Mouse (Mus musculus) neural tube, embryonic 14.5 days (tissue): ENCODE measurements around the gene Clta. TPM values are rescaled to one million over a fixed set of nuclear protein-coding genes. Genes with fewer than 3 reads are reported as not detected.
A peak's percentile ranks its signal among the peaks of the same experiment; 100 is the strongest.

Experiments
- ATAC-seq: fragments of 200-750 bp; cut with Nextera tagmentation; 2 replicates; pipeline ENCODE4 v1.8.0; 2017; ENCODE audit warnings: low read depth, mild to moderate bottlenecking, moderate TSS enrichment, moderate library complexity
- H3K27ac ChIP-seq: fragments of 300-500 bp; sonication (generic); 2 replicates; pipeline ENCODE4 v1.5.1; 2014; ENCODE audit warnings: low read depth, mild to moderate bottlenecking, control low read depth, low read length, moderate library complexity, mixed read lengths
- H3K27me3 ChIP-seq: fragments of 300-500 bp; sonication (generic); 2 replicates; pipeline ENCODE4 v1.6.1; 2014; ENCODE audit warnings: low read length; ENCODE audit not compliant: control insufficient read depth, insufficient read depth
- H3K36me3 ChIP-seq: fragments of 300-500 bp; sonication (generic); 2 replicates; pipeline ENCODE4 v1.6.1; 2014; ENCODE audit warnings: low read length, mixed read lengths; ENCODE audit not compliant: control insufficient read depth, insufficient read depth
- H3K4me1 ChIP-seq: fragments of 300-500 bp; sonication (generic); 2 replicates; pipeline ENCODE4 v1.6.1; 2014; ENCODE audit warnings: low read length; ENCODE audit not compliant: control insufficient read depth, insufficient read depth
- H3K4me2 ChIP-seq: fragments of 300-500 bp; sonication (generic); 2 replicates; pipeline ENCODE4 v1.6.1; 2014; ENCODE audit warnings: mild to moderate bottlenecking, low read depth, low read length, control low read depth
- H3K4me3 ChIP-seq: fragments of 300-500 bp; sonication (generic); 2 replicates; pipeline ENCODE4 v1.5.1; 2014; ENCODE audit warnings: low read depth, low read length, control low read depth, mixed read lengths
- H3K9ac ChIP-seq: fragments of 300-500 bp; sonication (generic); replicated peaks from 2 replicates; pipeline ENCODE4 v1.6.1; 2014; ENCODE audit warnings: low read depth, mild to moderate bottlenecking, control low read depth, low read length, mixed read lengths
- H3K9me3 ChIP-seq: fragments of 300-500 bp; sonication (generic); 2 replicates; pipeline ENCODE4 v1.6.1; 2016; ENCODE audit warnings: low read length; ENCODE audit not compliant: control insufficient read depth
- WGBS: fragments of 180-500 bp; shearing (Covaris S2); extraction: QIAGEN DNeasy Blood & Tissue Kit; methylation state at CpG from one replicate; pipeline ENCODE4 v1.1.7; 2014; 5-methylcytosine and 5-hydroxymethylcytosine counted together
- polyA plus RNA-seq: library from polyadenylated mRNA; unstranded; fragments of >200 nt; fragmentation: Nextera tagmentation; extraction: Ambion mirVana; gene quantifications from 2 replicates; pipeline ENCODE4 v1.2.1, GENCODE M21; 2014

Clta gene
- polyA plus RNA-seq, 1 experiment from 2014 or later, result 349 TPM

- no peaks in the 10 kb centered on the region for H3K27me3 ChIP-seq
- 31% methylated on average over 11 of the region's 11 CpGs for WGBS
- peaks cover 17% of the 10 kb centered on the region for H3K4me1 ChIP-seq
- H3K27ac ChIP-seq, result no peak overlapping the region
- H3K9ac ChIP-seq, result peak overlapping the region; percentile 93
- H3K9me3 ChIP-seq, result no peaks in the 10 kb centered on the region
- no peaks in the 10 kb centered on the region for H3K36me3 ChIP-seq
- peak overlapping the region; percentile 98 for H3K4me3 ChIP-seq
- ATAC-seq, result no peak
- H3K4me2 ChIP-seq, result peak overlapping the region; percentile 88
Measured at GRCm38 (mm10) chr4:44013391-44014070, 9.3 kb downstream of the Clta start.

GRCm38 (mm10) chr4:44016071-44016470, 11.8 kb downstream of the Clta start:
- H3K4me3 ChIP-seq, result no peak overlapping the region
- no peaks in the 10 kb centered on the region for H3K9me3 ChIP-seq
- no peak overlapping the region for H3K4me2 ChIP-seq
- H3K27ac ChIP-seq, result no peak overlapping the region
- H3K4me1 ChIP-seq, result peaks cover 17% of the 10 kb centered on the region
- WGBS, result 98% methylated on average over 4 of the region's 4 CpGs
- ATAC-seq, result no peak
- no peaks in the 10 kb centered on the region for H3K27me3 ChIP-seq
- H3K9ac ChIP-seq, result no peak overlapping the region
- peaks cover 13% of the 10 kb centered on the region for H3K36me3 ChIP-seq

- H3K4me2 ChIP-seq, result no peak overlapping the region
- WGBS, result 96% methylated on average over 12 of the region's 12 CpGs
- H3K27ac ChIP-seq, result no peak overlapping the region
- no peaks in the 10 kb centered on the region for H3K27me3 ChIP-seq
- no peak overlapping the region for H3K4me3 ChIP-seq
- no peaks in the 10 kb centered on the region for H3K9me3 ChIP-seq
- ATAC-seq, result no peak
- peaks cover 19% of the 10 kb centered on the region for H3K36me3 ChIP-seq
- H3K9ac ChIP-seq, result no peak overlapping the region
- H3K4me1 ChIP-seq, result peaks cover 17% of the 10 kb centered on the region
Measured at GRCm38 (mm10) chr4:44016791-44017190, 12.5 kb downstream of the Clta start.

GRCm38 (mm10) chr4:44022323-44022722, 18.1 kb downstream of the Clta start:
- Histone ChIP-seq H3K4me2 (no peak overlapping the region), H3K36me3 (peaks cover 58% of the 10 kb centered on the region), H3K4me3 (no peak overlapping the region), H3K9ac (no peak overlapping the region), H3K27ac (no peak overlapping the region), H3K9me3 (no peaks in the 10 kb centered on the region), H3K4me1 (no peaks in the 10 kb centered on the region), H3K27me3 (no peaks in the 10 kb centered on the region)
- ATAC-seq, result no peak
- WGBS, result 93% methylated on average over 4 of the region's 4 CpGs

GRCm38 (mm10) chr4:44022766-44023165, 18.5 kb downstream of the Clta start:
- H3K9me3 ChIP-seq, result no peaks in the 10 kb centered on the region
- no peaks in the 10 kb centered on the region for H3K4me1 ChIP-seq
- no peak for ATAC-seq
- H3K27me3 ChIP-seq, result no peaks in the 10 kb centered on the region
- no peak overlapping the region for H3K9ac ChIP-seq
- peaks cover 63% of the 10 kb centered on the region for H3K36me3 ChIP-seq
- H3K4me2 ChIP-seq, result no peak overlapping the region
- H3K27ac ChIP-seq, result no peak overlapping the region
- 93% methylated on average over 11 of the region's 11 CpGs for WGBS
- H3K4me3 ChIP-seq, result no peak overlapping the region

- WGBS, result 98% methylated on average over 9 of the region's 9 CpGs
- H3K4me1 ChIP-seq, result no peaks in the 10 kb centered on the region
- H3K36me3 ChIP-seq, result peaks cover 72% of the 10 kb centered on the region
- no peak overlapping the region for H3K4me2 ChIP-seq
- H3K9ac ChIP-seq, result no peak overlapping the region
- H3K27ac ChIP-seq, result no peak overlapping the region
- ATAC-seq, result no peak
- H3K4me3 ChIP-seq, result no peak overlapping the region
- H3K27me3 ChIP-seq, result no peaks in the 10 kb centered on the region
- H3K9me3 ChIP-seq, result no peaks in the 10 kb centered on the region
Measured at GRCm38 (mm10) chr4:44023681-44024080, 19.4 kb downstream of the Clta start.

- no peaks in the 10 kb centered on the region for H3K9me3 ChIP-seq
- H3K36me3 ChIP-seq, result peaks cover 71% of the 10 kb centered on the region
- H3K4me2 ChIP-seq, result no peak overlapping the region
- H3K27me3 ChIP-seq, result no peaks in the 10 kb centered on the region
- no peak overlapping the region for H3K27ac ChIP-seq
- 97% methylated on average over 6 of the region's 6 CpGs for WGBS
- no peak overlapping the region for H3K9ac ChIP-seq
- no peak for ATAC-seq
- no peaks in the 10 kb centered on the region for H3K4me1 ChIP-seq
- H3K4me3 ChIP-seq, result no peak overlapping the region
Measured at GRCm38 (mm10) chr4:44024241-44024640, 20.0 kb downstream of the Clta start.

- H3K4me1 ChIP-seq, result no peaks in the 10 kb centered on the region
- H3K9me3 ChIP-seq, result no peaks in the 10 kb centered on the region
- H3K27me3 ChIP-seq, result no peaks in the 10 kb centered on the region
- H3K27ac ChIP-seq, result no peak overlapping the region
- H3K4me3 ChIP-seq, result no peak overlapping the region
- H3K4me2 ChIP-seq, result no peak overlapping the region
- H3K9ac ChIP-seq, result no peak overlapping the region
- peaks cover 69% of the 10 kb centered on the region for H3K36me3 ChIP-seq
- 95% methylated on average over 6 of the region's 6 CpGs for WGBS
- ATAC-seq, result no peak
Measured at GRCm38 (mm10) chr4:44025570-44025969, 21.3 kb downstream of the Clta start.

- ATAC-seq, result no peak
- no peak overlapping the region for H3K27ac ChIP-seq
- H3K36me3 ChIP-seq, result peaks cover 75% of the 10 kb centered on the region
- H3K9ac ChIP-seq, result no peak overlapping the region
- H3K4me1 ChIP-seq, result no peaks in the 10 kb centered on the region
- WGBS, result 81% methylated on average over 16 of the region's 16 CpGs
- H3K4me2 ChIP-seq, result no peak overlapping the region
- H3K27me3 ChIP-seq, result no peaks in the 10 kb centered on the region
- H3K9me3 ChIP-seq, result no peaks in the 10 kb centered on the region
- H3K4me3 ChIP-seq, result no peak overlapping the region
Measured at GRCm38 (mm10) chr4:44028303-44029135, 24.3 kb downstream of the Clta start.
